Mouse (Mus musculus) ES-E14 (cell line): ENCODE data around the gene Jak2. TPM values are rescaled to one million over a fixed set of nuclear protein-coding genes. Genes with fewer than 3 reads are reported as not detected.

ENCODE experiments used
- DNase-seq: peaks from one replicate; pipeline ENCODE4 v3.0.0-alpha.2; 2013; ENCODE audit warnings: low read depth, low spot score
- H3K27ac ChIP-seq: 2 replicates; pipeline ENCODE4 v1.5.1; 2012; ENCODE audit warnings: low read depth, mild to moderate bottlenecking, low read length, moderate library complexity, mixed read lengths; ENCODE audit not compliant: poor library complexity, insufficient read depth, severe bottlenecking
- H3K36me3 ChIP-seq: 2 replicates; pipeline ENCODE4 v1.6.1; 2012; ENCODE audit warnings: mild to moderate bottlenecking, low read length, moderate library complexity, mixed read lengths; ENCODE audit not compliant: control insufficient read depth, poor library complexity, insufficient read depth, severe bottlenecking
- H3K4me1 ChIP-seq, 2 experiments: fragments of 150-350 bp in 1 of 2; sonication (generic) in 1 of 2; 2 replicates each; pipeline ENCODE4 v1.6.1; 2012; ENCODE audit warnings: low read length in 2 of 2, mild to moderate bottlenecking in 1 of 2, mixed read lengths in 1 of 2; ENCODE audit not compliant: control insufficient read depth in 2 of 2, insufficient read depth in 2 of 2, poor library complexity in 1 of 2
- H3K4me3 ChIP-seq, 2 experiments: fragments of 150-350 bp in 1 of 2; sonication (generic) in 1 of 2; 2 replicates each; pipeline ENCODE4 v1.5.1; 2012; ENCODE audit warnings: low read length in 2 of 2, low read depth in 1 of 2, mild to moderate bottlenecking in 1 of 2, mixed read lengths in 1 of 2; ENCODE audit not compliant: insufficient read depth in 1 of 2, poor library complexity in 1 of 2, severe bottlenecking in 1 of 2
- H3K9ac ChIP-seq: 2 replicates; pipeline ENCODE4 v1.6.1; 2012; ENCODE audit warnings: low read depth, mild to moderate bottlenecking, low read length, mixed read lengths; ENCODE audit not compliant: poor library complexity, insufficient read depth, severe bottlenecking
- H3K9me3 ChIP-seq: fragments of 150-350 bp; sonication (generic); 2 replicates; pipeline ENCODE4 v1.6.1; 2012; ENCODE audit warnings: low read depth, mild to moderate bottlenecking, low read length; ENCODE audit not compliant: control insufficient read depth, insufficient read depth
- CHD2 ChIP-seq: IDR thresholded peaks from 2 replicates; pipeline ENCODE4 v1.6.1; 2014; ENCODE audit warnings: mild to moderate bottlenecking, low read depth, low read length, inconsistent platforms
- HCFC1 ChIP-seq: IDR thresholded peaks from 2 replicates; pipeline ENCODE4 v1.6.1; 2012; ENCODE audit warnings: low read length, inconsistent platforms, borderline replicate concordance; ENCODE audit not compliant: insufficient read depth
- MAFK ChIP-seq: IDR thresholded peaks from 2 replicates; pipeline ENCODE4 v1.6.1; 2014; ENCODE audit warnings: mild to moderate bottlenecking, low read depth, low read length, inconsistent platforms; ENCODE audit not compliant: insufficient read depth
- ZC3H11A ChIP-seq: IDR thresholded peaks from 2 replicates; pipeline ENCODE4 v1.6.1; 2012; ENCODE audit warnings: low read depth, mild to moderate bottlenecking, inconsistent platforms, low read length, borderline replicate concordance
- ZNF384 ChIP-seq: IDR thresholded peaks from 2 replicates; pipeline ENCODE4 v1.6.1; 2012; ENCODE audit warnings: low read depth, low read length, inconsistent platforms
- in situ Hi-C, 2 experiments: fragments of 600-800 bp; cut with MboI; formaldehyde crosslinking; loops; one replicate each; pipeline ENCODE4 v1.15.1; 2025; ENCODE audit warnings: low sequenced_read_pairs in 2 of 2, inconsistent platforms in 1 of 2; ENCODE audit not compliant: unreplicated experiment in 2 of 2
- total RNA-seq: library from RNA; depleted of rRNA; stranded (reverse); fragments of 300-350 nt; gene quantifications from 2 replicates; pipeline ENCODE4 v1.2.3, GENCODE M21; 2012

Gene Jak2
- total RNA-seq, 1 experiment: 12.2 TPM

GRCm38 (mm10) chr19:29354895-29355877 is 103.6 kb downstream of the Jak2 start:
- DNase-seq: peak; percentile 78
- no peak overlapping the region for H3K27ac ChIP-seq
- peak overlapping the region; percentile 17 to 26; a peak in 2 of 4 replicates for H3K4me3 ChIP-seq
- TF ChIP-seq HCFC1: no peak
- peak; percentile 77 for TF ChIP-seq ZNF384
- no peak for TF ChIP-seq CHD2
- TF ChIP-seq MAFK: no peak
- TF ChIP-seq ZC3H11A: peak; percentile 89; the same call in 1 of the 2 replicates
- H3K4me1 ChIP-seq: peaks cover 8% of the 10 kb centered on the region in 2 experiments; a peak in 2 of 4 replicates
- H3K9ac ChIP-seq: no peak overlapping the region
- no peaks in the 10 kb centered on the region for H3K9me3 ChIP-seq
- in situ Hi-C loops: loop anchor here in 1 of 2 experiments (10.0 kb wide), 1 partner anchor 290 kb away; no protein-coding TSS in a partner anchor
- H3K36me3 ChIP-seq: no peaks in the 10 kb centered on the region

DNA sequence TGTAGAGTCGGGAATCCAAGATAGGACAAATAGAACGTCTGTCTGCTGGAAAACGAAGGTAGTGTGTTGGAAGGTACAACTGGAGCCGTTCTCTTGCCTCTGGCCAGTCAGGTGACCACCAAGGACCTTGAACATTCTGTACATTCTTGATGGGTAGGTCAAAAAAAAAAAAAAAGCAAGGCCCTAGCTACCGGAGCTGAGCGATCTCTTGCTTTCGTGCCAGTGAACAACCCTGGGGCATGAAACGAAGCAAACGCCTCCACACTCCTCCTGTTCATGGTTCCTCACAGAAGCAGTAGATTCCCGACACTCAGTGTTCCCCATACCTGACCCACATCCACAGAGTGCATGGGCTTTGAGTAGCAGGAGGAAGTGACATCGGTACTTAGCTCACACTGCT is 104.7 kb downstream of the Jak2 start:
- H3K9me3 ChIP-seq: no peaks in the 10 kb centered on the region
- H3K9ac ChIP-seq: no peak overlapping the region
- DNase-seq: no peak
- peaks cover 3 to 4% of the 10 kb centered on the region in 2 experiments; a peak in 2 of 4 replicates for H3K4me1 ChIP-seq
- H3K36me3 ChIP-seq: no peaks in the 10 kb centered on the region
- no peak for TF ChIP-seq ZNF384
- TF ChIP-seq ZC3H11A: no peak
- TF ChIP-seq CHD2: no peak
- no peak overlapping the region for H3K4me3 ChIP-seq
- no peak overlapping the region for H3K27ac ChIP-seq
- in situ Hi-C loops: loop anchor here in 1 of 2 experiments (10.0 kb wide), 1 partner anchor 291 kb away; no protein-coding TSS in a partner anchor

DNA sequence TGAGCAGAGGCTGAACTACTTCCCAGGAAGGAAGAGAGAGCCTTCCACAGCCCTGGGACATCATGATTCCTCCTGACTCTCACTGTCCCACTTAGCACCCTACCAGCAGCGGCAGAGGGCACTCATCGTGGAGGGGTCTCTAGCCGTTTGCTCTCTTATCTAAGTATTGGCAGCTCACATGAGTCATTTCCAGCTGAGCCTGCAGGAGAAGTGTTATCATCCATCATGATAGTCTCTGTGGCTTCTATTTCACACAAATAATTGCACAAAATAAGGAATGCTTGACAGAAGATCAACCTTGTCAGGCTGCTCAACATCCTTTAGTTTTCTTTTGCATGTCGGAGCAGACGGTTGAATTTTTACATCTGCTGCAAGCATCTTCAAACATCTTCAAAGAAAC is 108.6 kb downstream of the Jak2 start:
- H3K36me3 ChIP-seq: no peaks in the 10 kb centered on the region
- no peak overlapping the region for H3K4me3 ChIP-seq
- no peak for DNase-seq
- in situ Hi-C loops: no loop called here
- no peaks in the 10 kb centered on the region for H3K9me3 ChIP-seq
- no peak overlapping the region for H3K9ac ChIP-seq
- H3K4me1 ChIP-seq: peaks cover 0 to 6% of the 10 kb centered on the region in 2 experiments; a peak in 1 of 4 replicates
- TF ChIP-seq ZC3H11A (no peak), ZNF384 (no peak), CHD2 (no peak), HCFC1 (no peak), MAFK (no peak)
- H3K27ac ChIP-seq: no peak overlapping the region

GRCm38 (mm10) chr19:29361468-29362130 is 110.0 kb downstream of the Jak2 start:
- Histone ChIP-seq H3K4me3 (peak overlapping the region; percentile 71 to 82), H3K36me3 (no peaks in the 10 kb centered on the region), H3K9me3 (no peaks in the 10 kb centered on the region), H3K4me1 (peaks cover 0 to 4% of the 10 kb centered on the region in 2 experiments; a peak in 1 of 4 replicates), H3K9ac (peak overlapping the region; percentile 70), H3K27ac (no peak overlapping the region)
- DNase-seq: peak; percentile 81
- in situ Hi-C loops: no loop called here
- TF ChIP-seq HCFC1 (no peak), CHD2 (no peak), ZNF384 (no peak), MAFK (no peak), ZC3H11A (no peak)
